Mouse (Mus musculus): ENCODE data around the gene Zfp511. TPM values are rescaled to one million over a fixed set of nuclear protein-coding genes. Genes with fewer than 3 reads are reported as not detected.

Gene Zfp511
- polyA plus RNA-seq, 1 experiment from 2014 or later: 43.1 TPM

DNA sequence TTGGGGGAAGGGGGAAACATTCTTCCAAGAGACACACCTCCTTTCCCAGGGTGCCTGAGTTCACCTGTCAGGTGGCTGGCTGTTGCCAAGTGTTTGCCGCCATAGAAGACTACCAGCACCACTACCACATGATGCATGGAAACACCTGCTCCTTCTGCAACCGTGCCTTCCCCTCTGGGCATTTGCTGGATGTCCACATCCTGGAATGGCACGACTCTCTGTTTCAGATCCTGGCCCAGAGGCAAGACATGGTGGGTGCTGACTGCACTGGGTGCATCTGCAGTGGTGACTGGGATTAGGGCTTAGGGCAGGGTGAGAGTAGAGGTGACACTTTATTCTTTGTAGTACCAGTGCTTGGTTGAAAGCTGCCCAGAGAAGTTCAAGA, 972 bp downstream of the Zfp511 start:
- Histone ChIP-seq H3K9ac (ENCODE audit: low read length) (peak overlapping the region; percentile 88; the same call in 1 of the 2 replicates), H3K27ac (ENCODE audit: low read depth, low read length) (no peak overlapping the region), H3K36me3 (ENCODE audit: control insufficient read depth, insufficient read depth, low read length) (peaks cover 3% of the 10 kb centered on the region; the same call in 1 of the 2 replicates), H3K4me3 (ENCODE audit: low read depth, low read length) (peak overlapping the region; percentile 86), H3K4me1 (ENCODE audit: control insufficient read depth, insufficient read depth, low read length) (peaks cover 14% of the 10 kb centered on the region), H3K27me3 (ENCODE audit: control insufficient read depth, insufficient read depth, low read length) (no peaks in the 10 kb centered on the region), H3K9me3 (ENCODE audit: control insufficient read depth, low read length) (no peaks in the 10 kb centered on the region), H3K4me2 (peak overlapping the region; percentile 82)
- no peak for DNase-seq (ENCODE audit: low spot score, missing footprints)
- ATAC-seq (ENCODE audit: low FRiP score): no peak
- WGBS: 60% methylated on average over 3 of the region's 3 CpGs

GRCm38 (mm10) chr7:140042728-140043127, 6.5 kb downstream of the Zfp511 start:
- Histone ChIP-seq H3K9me3 (ENCODE audit: control insufficient read depth, low read length) (no peaks in the 10 kb centered on the region), H3K4me1 (ENCODE audit: control insufficient read depth, insufficient read depth, low read length) (peaks cover 3% of the 10 kb centered on the region), H3K27ac (ENCODE audit: low read depth, low read length) (no peak overlapping the region), H3K36me3 (ENCODE audit: control insufficient read depth, insufficient read depth, low read length) (no peaks in the 10 kb centered on the region), H3K9ac (ENCODE audit: low read length) (no peak overlapping the region), H3K4me2 (no peak overlapping the region), H3K4me3 (ENCODE audit: low read depth, low read length) (no peak overlapping the region), H3K27me3 (ENCODE audit: control insufficient read depth, insufficient read depth, low read length) (peaks cover 35% of the 10 kb centered on the region)
- whole genome bisulfite sequencing: 69% methylated on average over 3 of the region's 3 CpGs
- DNase-seq (ENCODE audit: low spot score, missing footprints) (no peak), ATAC-seq (ENCODE audit: low FRiP score) (no peak)

DNA sequence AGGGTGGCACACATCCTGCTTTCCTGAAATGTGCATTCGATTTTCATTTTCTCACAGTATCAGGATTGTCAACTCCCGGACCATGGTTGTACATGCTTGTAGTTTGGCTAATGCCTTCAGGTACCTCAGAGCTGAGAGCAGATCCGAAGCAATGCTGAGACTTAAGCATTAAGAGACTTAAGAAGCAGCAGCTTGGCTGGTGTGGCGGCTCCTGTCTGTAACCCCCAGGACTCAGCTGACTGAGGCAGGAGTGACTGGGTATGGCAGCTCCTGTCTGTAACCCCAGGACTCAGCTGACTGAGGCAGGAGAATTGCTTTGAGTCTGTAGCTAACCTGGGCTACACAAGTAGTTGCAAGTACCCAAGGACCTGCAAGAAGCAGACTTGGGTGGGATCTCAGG, 9.4 kb downstream of the Zfp511 start:
- H3K36me3 ChIP-seq (ENCODE audit: control insufficient read depth, insufficient read depth, low read length): no peaks in the 10 kb centered on the region
- H3K9ac ChIP-seq (ENCODE audit: low read length): no peak overlapping the region
- no peak for ATAC-seq (ENCODE audit: low FRiP score)

DNA sequence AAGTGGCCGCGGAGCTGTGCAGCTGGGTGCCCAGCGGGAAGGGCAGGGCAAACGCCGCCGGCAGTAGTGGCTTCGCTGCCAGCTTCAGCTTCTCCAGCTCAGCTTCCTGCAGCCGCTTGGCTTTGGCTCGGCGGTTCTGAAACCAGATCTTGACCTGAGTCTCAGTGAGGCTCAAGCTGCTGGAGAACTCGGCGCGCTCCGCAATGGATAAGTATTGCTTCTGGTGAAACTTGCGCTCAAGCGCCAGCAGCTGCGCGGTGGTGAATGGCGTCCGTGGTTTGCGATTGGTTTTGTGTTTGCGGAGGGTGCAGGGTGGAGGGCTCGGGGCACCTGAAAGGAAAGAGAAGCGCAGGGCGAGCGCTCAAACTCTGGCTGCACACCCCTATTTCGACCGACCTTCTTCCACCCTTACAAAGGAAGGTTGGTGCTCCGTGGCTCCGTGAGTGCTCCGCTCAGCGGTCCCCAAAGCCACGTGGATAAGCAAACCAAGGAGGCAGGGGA, 11.7 kb downstream of the Zfp511 start:
- H3K4me3 ChIP-seq (ENCODE audit: low read depth, low read length): peak overlapping the region; percentile 28
- H3K4me2 ChIP-seq: peak overlapping the region; percentile 39
- ATAC-seq (ENCODE audit: low FRiP score) (no peak), DNase-seq (ENCODE audit: low spot score, missing footprints) (no peak)
- H3K9ac ChIP-seq (ENCODE audit: low read length): no peak overlapping the region
- no peak overlapping the region for H3K27ac ChIP-seq (ENCODE audit: low read depth, low read length)
- no peaks in the 10 kb centered on the region for H3K9me3 ChIP-seq (ENCODE audit: control insufficient read depth, low read length)
- H3K27me3 ChIP-seq (ENCODE audit: control insufficient read depth, insufficient read depth, low read length): peaks cover 86% of the 10 kb centered on the region
- peaks cover 10% of the 10 kb centered on the region for H3K4me1 ChIP-seq (ENCODE audit: control insufficient read depth, insufficient read depth, low read length)
- H3K36me3 ChIP-seq (ENCODE audit: control insufficient read depth, insufficient read depth, low read length): no peaks in the 10 kb centered on the region
- WGBS: under 1% methylated on average over 33 of the region's 33 CpGs

More for the DNA sequence above, 9.4 kb downstream of the Zfp511 start:
- H3K4me2 ChIP-seq: no peak overlapping the region
- no peak overlapping the region for H3K27ac ChIP-seq (ENCODE audit: low read depth, low read length)
- H3K4me1 ChIP-seq (ENCODE audit: control insufficient read depth, insufficient read depth, low read length): peaks cover 10% of the 10 kb centered on the region
- H3K9me3 ChIP-seq (ENCODE audit: control insufficient read depth, low read length): no peaks in the 10 kb centered on the region
- H3K27me3 ChIP-seq (ENCODE audit: control insufficient read depth, insufficient read depth, low read length): peaks cover 63% of the 10 kb centered on the region
- DNase-seq (ENCODE audit: low spot score, missing footprints): peak; percentile 72
- 68% methylated on average over 4 of the region's 4 CpGs for WGBS
- H3K4me3 ChIP-seq (ENCODE audit: low read depth, low read length): no peak overlapping the region

DNA sequence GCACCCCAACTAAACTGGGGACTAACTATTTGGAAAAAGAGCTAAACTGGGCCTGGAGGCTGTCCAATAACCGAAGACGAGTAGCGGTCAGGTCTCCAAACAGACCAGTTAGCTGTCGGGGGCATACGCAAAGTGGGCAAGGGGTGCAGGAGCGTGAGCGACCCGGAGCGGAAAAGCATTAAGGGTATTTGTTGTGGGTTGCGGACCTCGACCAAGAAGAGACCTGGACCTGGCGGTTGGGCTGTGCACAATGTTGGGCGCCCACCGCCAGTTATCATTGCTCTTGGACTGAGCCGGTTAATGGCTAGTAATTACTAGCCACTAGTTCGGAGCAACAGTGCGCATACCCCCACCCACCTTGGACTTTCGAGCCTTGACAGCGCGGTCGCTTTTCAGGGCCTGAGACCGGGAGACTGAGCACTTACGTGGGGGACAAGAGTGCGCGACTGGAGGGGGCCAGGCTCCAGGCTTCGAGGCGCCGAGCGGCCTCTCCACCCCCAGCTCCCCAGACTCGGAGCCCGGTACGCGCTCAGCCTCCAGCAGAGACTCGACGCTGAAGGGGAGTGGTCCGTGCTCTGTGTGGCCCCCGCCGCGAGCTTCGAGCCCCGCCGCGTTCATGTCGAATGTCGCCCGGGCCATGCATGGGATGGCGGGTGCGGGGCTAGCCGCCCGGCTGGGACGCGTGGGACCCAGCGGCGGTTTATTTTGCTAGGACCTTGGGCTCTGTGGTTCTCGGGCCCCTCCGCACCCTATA, 12.3 kb downstream of the Zfp511 start, which contains the start of gene Msx3:
Gene Msx3, minus strand, starts transcription at position 729 of the 754 bp plus-strand sequence.
- Histone ChIP-seq H3K36me3 (ENCODE audit: control insufficient read depth, insufficient read depth, low read length) (no peaks in the 10 kb centered on the region), H3K4me1 (ENCODE audit: control insufficient read depth, insufficient read depth, low read length) (peaks cover 10% of the 10 kb centered on the region), H3K4me2 (peak within 1 kb of the TSS; percentile 43), H3K27ac (ENCODE audit: low read depth, low read length) (no peak within 1 kb of the TSS), H3K4me3 (ENCODE audit: low read depth, low read length) (peak within 1 kb of the TSS; percentile 28), H3K9me3 (ENCODE audit: control insufficient read depth, low read length) (no peaks in the 10 kb centered on the region), H3K9ac (ENCODE audit: low read length) (no peak within 1 kb of the TSS), H3K27me3 (ENCODE audit: control insufficient read depth, insufficient read depth, low read length) (peaks cover 93% of the 10 kb centered on the region)
- ATAC-seq (ENCODE audit: low FRiP score) (peak; percentile 57), DNase-seq (ENCODE audit: low spot score, missing footprints) (peak; percentile 96)
- 1% methylated on average over 56 of the region's 56 CpGs for WGBS

DNA sequence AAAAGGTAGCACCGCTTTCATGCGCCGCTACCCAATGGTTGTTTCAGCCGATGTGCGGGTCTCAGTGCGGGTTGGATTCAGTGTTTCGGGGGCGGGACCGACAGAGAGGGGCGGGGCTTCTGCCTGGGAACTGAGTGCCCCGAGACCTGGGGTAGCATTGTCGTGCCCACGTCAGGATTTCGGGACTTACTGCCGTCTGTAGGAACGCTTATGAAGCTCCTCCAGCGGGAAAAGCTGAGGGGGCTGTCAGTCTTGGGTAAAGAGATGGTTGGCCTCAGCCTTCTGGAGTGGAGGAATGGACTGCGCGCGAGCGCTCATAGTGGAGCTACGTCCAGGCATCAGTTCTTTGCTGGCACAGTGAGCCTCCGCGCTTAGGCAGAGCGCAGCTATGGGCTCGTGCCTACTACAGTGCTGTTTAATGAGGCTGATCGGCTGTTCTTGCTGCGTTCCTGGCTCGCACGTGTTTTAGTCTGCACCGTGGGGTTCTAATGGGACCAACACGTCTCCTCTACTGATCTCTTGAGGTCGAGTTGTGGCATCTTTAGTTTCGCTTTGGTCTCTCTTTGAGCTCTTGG, 13.0 kb downstream of the Zfp511 start:
- WGBS: under 1% methylated on average over 34 of the region's 34 CpGs
- ATAC-seq (ENCODE audit: low FRiP score) (peak; percentile 64; the same call in 1 of the 2 replicates), DNase-seq (ENCODE audit: low spot score, missing footprints) (peak; percentile 96)
- H3K36me3 ChIP-seq (ENCODE audit: control insufficient read depth, insufficient read depth, low read length): no peaks in the 10 kb centered on the region
- H3K27ac ChIP-seq (ENCODE audit: low read depth, low read length): no peak overlapping the region
- H3K4me3 ChIP-seq (ENCODE audit: low read depth, low read length): peak overlapping the region; percentile 28
- peaks cover 10% of the 10 kb centered on the region for H3K4me1 ChIP-seq (ENCODE audit: control insufficient read depth, insufficient read depth, low read length)
- H3K9me3 ChIP-seq (ENCODE audit: control insufficient read depth, low read length): no peaks in the 10 kb centered on the region
- H3K9ac ChIP-seq (ENCODE audit: low read length): no peak overlapping the region
- peaks cover 98% of the 10 kb centered on the region for H3K27me3 ChIP-seq (ENCODE audit: control insufficient read depth, insufficient read depth, low read length)
- H3K4me2 ChIP-seq: peak overlapping the region; percentile 43

GRCm38 (mm10) chr7:140054124-140054523, 17.9 kb downstream of the Zfp511 start:
- DNase-seq (ENCODE audit: low spot score, missing footprints): no peak
- WGBS: 76% methylated on average over 4 of the region's 4 CpGs
- ATAC-seq (ENCODE audit: low FRiP score): no peak
- Histone ChIP-seq H3K4me2 (no peak overlapping the region), H3K4me3 (ENCODE audit: low read depth, low read length) (no peak overlapping the region), H3K4me1 (ENCODE audit: control insufficient read depth, insufficient read depth, low read length) (peaks cover 20% of the 10 kb centered on the region), H3K27me3 (ENCODE audit: control insufficient read depth, insufficient read depth, low read length) (peaks cover 83% of the 10 kb centered on the region), H3K36me3 (ENCODE audit: control insufficient read depth, insufficient read depth, low read length) (no peaks in the 10 kb centered on the region), H3K27ac (ENCODE audit: low read depth, low read length) (no peak overlapping the region), H3K9ac (ENCODE audit: low read length) (no peak overlapping the region), H3K9me3 (ENCODE audit: control insufficient read depth, low read length) (no peaks in the 10 kb centered on the region)

GRCm38 (mm10) chr7:140057413-140058407, 21.5 kb downstream of the Zfp511 start:
- DNase-seq (ENCODE audit: low spot score, missing footprints) (peak; percentile 98), ATAC-seq (ENCODE audit: low FRiP score) (peak; percentile 86)
- no peaks in the 10 kb centered on the region for H3K9me3 ChIP-seq (ENCODE audit: control insufficient read depth, low read length)
- peak overlapping the region; percentile 31 for H3K4me3 ChIP-seq (ENCODE audit: low read depth, low read length)
- WGBS: 2% methylated on average over 53 of the region's 53 CpGs
- peak overlapping the region; percentile 67 for H3K4me2 ChIP-seq
- peak overlapping the region; percentile 70 for H3K9ac ChIP-seq (ENCODE audit: low read length)
- H3K36me3 ChIP-seq (ENCODE audit: control insufficient read depth, insufficient read depth, low read length): no peaks in the 10 kb centered on the region
- H3K27me3 ChIP-seq (ENCODE audit: control insufficient read depth, insufficient read depth, low read length): peaks cover 75% of the 10 kb centered on the region
- peak overlapping the region; percentile 88 for H3K27ac ChIP-seq (ENCODE audit: low read depth, low read length)
- H3K4me1 ChIP-seq (ENCODE audit: control insufficient read depth, insufficient read depth, low read length): peaks cover 50% of the 10 kb centered on the region
